Mouse (Mus musculus) liver, adult 2 months (tissue): ENCODE measurements around the gene Mapk11. TPM values are rescaled to one million over a fixed set of nuclear protein-coding genes. Genes with fewer than 3 reads are reported as not detected.
A peak's percentile ranks its signal among the peaks of the same experiment; 100 is the strongest.

Source experiments
- DNase-seq: peaks from one replicate; pipeline ENCODE4 v3.0.0-alpha.2; 2011; ENCODE audit warnings: low read depth, low spot score; ENCODE audit errors: extremely low read depth
- H3K27ac ChIP-seq: fragments of 200-500 bp; replicated peaks from 2 replicates; pipeline ENCODE4 v1.5.1; 2012; ENCODE audit warnings: low read depth, mild to moderate bottlenecking, control low read depth, inconsistent platforms, low read length; ENCODE audit not compliant: insufficient read depth
- H3K27me3 ChIP-seq: fragments of 200-500 bp; 2 replicates; pipeline ENCODE4 v1.6.1; 2012; ENCODE audit warnings: mild to moderate bottlenecking, moderate library complexity, low read length, inconsistent platforms; ENCODE audit not compliant: control insufficient read depth, insufficient read depth
- H3K36me3 ChIP-seq: fragments of 200-500 bp; 2 replicates; pipeline ENCODE4 v1.6.1; 2012; ENCODE audit warnings: low read length, inconsistent platforms; ENCODE audit not compliant: control insufficient read depth, insufficient read depth
- H3K4me1 ChIP-seq: fragments of 200-500 bp; 2 replicates; pipeline ENCODE4 v1.6.1; 2011; ENCODE audit warnings: low read length; ENCODE audit not compliant: control insufficient read depth, insufficient read depth
- H3K4me3 ChIP-seq: fragments of 200-500 bp; 2 replicates; pipeline ENCODE4 v1.5.1; 2011; ENCODE audit warnings: low read depth, mild to moderate bottlenecking, control low read depth, low read length, moderate library complexity; ENCODE audit not compliant: insufficient read depth
- H3K79me2 ChIP-seq: fragments of 200-500 bp; 2 replicates; pipeline ENCODE4 v1.6.1; 2012; ENCODE audit warnings: inconsistent platforms, mild to moderate bottlenecking, low read length, moderate library complexity; ENCODE audit not compliant: control insufficient read depth, insufficient read depth
- H3K9ac ChIP-seq: fragments of 200-500 bp; 2 replicates; pipeline ENCODE4 v1.6.1; 2012; ENCODE audit warnings: low read depth, mild to moderate bottlenecking, control low read depth, inconsistent platforms, low read length
- CTCF ChIP-seq: fragments of 200-500 bp; IDR thresholded peaks from 2 replicates; pipeline ENCODE4 v1.5.1; 2011; ENCODE audit warnings: low read depth, low read length, control low read depth
- POLR2A ChIP-seq: fragments of 200-500 bp; IDR thresholded peaks from 2 replicates; pipeline ENCODE4 v1.6.1; 2011; ENCODE audit warnings: low read length, control low read depth; ENCODE audit not compliant: insufficient read depth; ENCODE audit errors: extremely low read depth
- WGBS: fragments of 180-500 bp; shearing (Covaris S2); methylation state at CpG from one replicate; pipeline ENCODE4 v1.1.7; 2018; 5-methylcytosine and 5-hydroxymethylcytosine counted together
- polyA plus RNA-seq: library from polyadenylated mRNA; depleted of rRNA; stranded (reverse); fragments of >200 nt; gene quantifications from 2 replicates; pipeline ENCODE4 v1.2.3, GENCODE M21; 2012
- total RNA-seq: library from RNA; depleted of rRNA; stranded (reverse); fragments of >200 nt; gene quantifications from 2 replicates; pipeline ENCODE4 v1.2.3, GENCODE M21; 2014

Mapk11 gene
- total and polyA plus RNA-seq, 2 experiments: 0.74 to 1.3 TPM

- Histone ChIP-seq H3K79me2 (peaks cover 61% of the 10 kb centered on the region), H3K27me3 (no peaks in the 10 kb centered on the region), H3K4me3 (peak overlapping the region; percentile 76), H3K9ac (peak overlapping the region; percentile 87), H3K27ac (peak overlapping the region; percentile 93), H3K36me3 (no peaks in the 10 kb centered on the region), H3K4me1 (peaks cover 65% of the 10 kb centered on the region)
- DNase-seq: peak; percentile 71
- TF ChIP-seq CTCF (no peak), POLR2A (0 out of 2 replicates have a peak, but pooled peaks have one; percentile 17)
- WGBS: under 1% methylated on average over 64 of the region's 65 CpGs
Measured at GRCm38 (mm10) chr15:89173024-89173905, 23.8 kb upstream of the Mapk11 start.

GRCm38 (mm10) chr15:89172276-89172935, 23.0 kb upstream of the Mapk11 start:
- Histone ChIP-seq H3K9ac (peak overlapping the region; percentile 87), H3K27ac (peak overlapping the region; percentile 93), H3K36me3 (peaks cover 4% of the 10 kb centered on the region; the same call in 1 of the 2 replicates), H3K4me3 (peak overlapping the region; percentile 76), H3K4me1 (peaks cover 58% of the 10 kb centered on the region), H3K79me2 (peaks cover 63% of the 10 kb centered on the region), H3K27me3 (no peaks in the 10 kb centered on the region)
- TF ChIP-seq POLR2A: no peak
- TF ChIP-seq CTCF: no peak
- 39% methylated on average over 17 of the region's 17 CpGs for WGBS
- DNase-seq: no peak

- Histone ChIP-seq H3K27ac (peak overlapping the region; percentile 93), H3K9ac (no peak overlapping the region), H3K36me3 (peaks cover 7% of the 10 kb centered on the region; the same call in 1 of the 2 replicates), H3K4me3 (no peak overlapping the region), H3K4me1 (peaks cover 51% of the 10 kb centered on the region), H3K27me3 (no peaks in the 10 kb centered on the region), H3K79me2 (peaks cover 60% of the 10 kb centered on the region)
- no peak for TF ChIP-seq POLR2A
- no peak for DNase-seq
- WGBS: 61% methylated on average over 5 of the region's 5 CpGs
Measured at GRCm38 (mm10) chr15:89171526-89172051, 22.2 kb upstream of the Mapk11 start.

- Histone ChIP-seq H3K27me3 (no peaks in the 10 kb centered on the region), H3K4me3 (no peak overlapping the region), H3K9ac (no peak overlapping the region), H3K79me2 (peaks cover 46% of the 10 kb centered on the region), H3K4me1 (peaks cover 40% of the 10 kb centered on the region), H3K36me3 (peaks cover 19% of the 10 kb centered on the region; the same call in 1 of the 2 replicates), H3K27ac (peak overlapping the region; percentile 75)
- TF ChIP-seq CTCF (no peak), POLR2A (no peak)
- WGBS: 2% methylated on average over 3 of the region's 3 CpGs
- DNase-seq: peak; percentile 91
Measured at GRCm38 (mm10) chr15:89170102-89170501, 20.7 kb upstream of the Mapk11 start.

GRCm38 (mm10) chr15:89169431-89169830, 20.0 kb upstream of the Mapk11 start:
- H3K36me3 ChIP-seq: peaks cover 25% of the 10 kb centered on the region; the same call in 1 of the 2 replicates
- WGBS: 20% methylated on average over 10 of the region's 10 CpGs
- H3K4me3 ChIP-seq: no peak overlapping the region
- TF ChIP-seq POLR2A (no peak), CTCF (no peak)
- H3K4me1 ChIP-seq: peaks cover 33% of the 10 kb centered on the region
- no peak overlapping the region for H3K9ac ChIP-seq
- peak overlapping the region; percentile 60 for H3K27ac ChIP-seq
- DNase-seq: peak; percentile 69
- H3K27me3 ChIP-seq: no peaks in the 10 kb centered on the region
- peaks cover 40% of the 10 kb centered on the region; the same call in 1 of the 2 replicates for H3K79me2 ChIP-seq
